10 mouse cellular contexts compared by ENCODE assay signal in genomic region chr13:93785329-93785728, GRCm38 (mm10). TPM values are rescaled to one million over a fixed set of nuclear protein-coding genes. Genes with fewer than 3 reads are reported as not detected.
A peak's percentile ranks its signal among the peaks of the same experiment; 100 is the strongest.
DNase-seq lines count a peak whose midpoint lies in the region; TF ChIP-seq lines count a peak whose summit lies in the region.
"Had no signal": no experiment of that assay in that cellular context is flagged by ENCODE, and none has a peak within 500 bp of the region (broad histone marks: within the 10 kb centered on the region; RNA-seq: fewer than 3 reads in every experiment).

No protein-coding gene starts in this region.

- peaks cover 2% of the 10 kb centered on the region; the same call in 1 of the 2 replicates for H3K4me1 ChIP-seq in cortical plate, adult 2 months (ENCODE audit: control insufficient read depth, insufficient read depth, low read length)

- H3K27ac ChIP-seq in cortical plate, adult 2 months (ENCODE audit: insufficient read depth, low read length) = no peak overlapping the region
- H3K27ac ChIP-seq: midbrain, embryonic 15.5 days had no signal

- TF ChIP-seq POLR2A in cortical plate, adult 2 months (IDR thresholded peaks at IDR 0.05; ENCODE audit: extremely low read depth, insufficient read depth, low read length) = no peak

- DNase-seq in heart, adult 11 months = peak; percentile 71
- no peak for DNase-seq in heart, postnatal 10 days
- DNase-seq in lung, postnatal 14 days = peak; percentile 21
- DNase-seq in lung, postnatal 4 days = no peak
- peak; percentile 66 for DNase-seq in thymus, postnatal 0 days (ENCODE audit: low spot score)
- no peak for DNase-seq in adrenal gland, adult 18-20 months (ENCODE audit: low spot score in 2 of 2)
- no peak for DNase-seq in left cerebral cortex, postnatal 36 days (ENCODE audit: low spot score in 2 of 2)
- DNase-seq: heart, postnatal 4 days had no signal

- peak; percentile 61 for TF ChIP-seq CTCF in cortical plate, adult 2 months (IDR thresholded peaks at IDR 0.05; ENCODE audit: extremely low read depth, insufficient read depth, low read length)

- intact Hi-C loops in heart, postnatal 10 days (cut with DNase I) = no loop called here
- intact Hi-C loops in left cerebral cortex, postnatal 36 days (cut with DNase I) = loop anchor here (10.0 kb wide), 1 partner anchor 1129 kb away; no protein-coding TSS in a partner anchor

- H3K4me3 ChIP-seq in cortical plate, adult 2 months (ENCODE audit: insufficient read depth, low read length) = no peak overlapping the region
- H3K4me3 ChIP-seq: midbrain, embryonic 15.5 days had no signal

RNA-seq across cellular contexts. Expression of gene Arsb, which starts 13.9 kb away (rescaled TPM):
- 1 to 10 TPM; 9.5 to 9.6 TPM for total RNA-seq in heart, postnatal 10 days (2021)
- polyA plus RNA-seq in cortical plate, adult 2 months (2012; rRNA removed) = 86.9 and 87.6 TPM in 2 replicates
- 3.2 and 3.7 TPM in 2 replicates for polyA plus RNA-seq in thymus, postnatal 0 days (2015; fragmentation: Nextera tagmentation; extraction: Ambion mirVana)
- total RNA-seq in adrenal gland, adult 18-20 months (2021) = 10 to 100 TPM; 36.6 to 49.1 TPM
- total RNA-seq in left cerebral cortex, postnatal 36 days (2021) = 10 to 100 TPM; 83.4 to 92.1 TPM

Comparison
In these comparisons a context has a peak if more than half of its experiments do, and no peak if none do; other contexts are left out.
1. DNase-seq: peak in heart, adult 11 months (single experiment), lung, postnatal 14 days (single experiment) and thymus, postnatal 0 days (single experiment); none in heart, postnatal 10 days (0 of 2), lung, postnatal 4 days (0 of 2), adrenal gland, adult 18-20 months (0 of 2) and left cerebral cortex, postnatal 36 days (0 of 2).